Mouse (Mus musculus) MEL (cell line): Measurements from ENCODE around the gene Polr2e.

Experiments
- EP300 ChIP-seq, 2 experiments: IDR thresholded peaks; 2 replicates each; pipeline ENCODE4 v1.6.1; 2011; ENCODE audit warnings: improper control_type of control experiment in 2 of 2, low read length in 2 of 2, low read depth in 1 of 2, mild to moderate bottlenecking in 1 of 2
- GATA1 ChIP-seq: IDR thresholded peaks from 2 replicates; pipeline ENCODE4 v1.6.1; 2011; ENCODE audit warnings: low read depth, low read length, improper control_type of control experiment
- KAT2A ChIP-seq: conservative IDR thresholded peaks from 2 replicates; pipeline ENCODE4 v1.6.1; 2012; ENCODE audit warnings: low read depth, low read length, improper control_type of control experiment, inconsistent platforms
- MXI1 ChIP-seq: IDR thresholded peaks from 2 replicates; pipeline ENCODE4 v1.6.1; 2011; ENCODE audit warnings: mild to moderate bottlenecking, low read depth, low read length, improper control_type of control experiment
- POLR2A ChIP-seq, 2 experiments: IDR thresholded peaks; 2 replicates each; pipeline ENCODE4 v1.6.1; 2011 to 2012; ENCODE audit warnings: low read length in 2 of 2, mild to moderate bottlenecking in 2 of 2, control low read depth in 1 of 2, improper control_type of control experiment in 1 of 2, low read depth in 1 of 2, moderate library complexity in 1 of 2; ENCODE audit not compliant: control insufficient read depth in 1 of 2, insufficient read depth in 1 of 2, poor library complexity in 1 of 2
- TBP ChIP-seq: IDR thresholded peaks from 2 replicates; pipeline ENCODE4 v1.8.0; 2011; ENCODE audit warnings: low read depth, low read length, improper control_type of control experiment

DNA sequence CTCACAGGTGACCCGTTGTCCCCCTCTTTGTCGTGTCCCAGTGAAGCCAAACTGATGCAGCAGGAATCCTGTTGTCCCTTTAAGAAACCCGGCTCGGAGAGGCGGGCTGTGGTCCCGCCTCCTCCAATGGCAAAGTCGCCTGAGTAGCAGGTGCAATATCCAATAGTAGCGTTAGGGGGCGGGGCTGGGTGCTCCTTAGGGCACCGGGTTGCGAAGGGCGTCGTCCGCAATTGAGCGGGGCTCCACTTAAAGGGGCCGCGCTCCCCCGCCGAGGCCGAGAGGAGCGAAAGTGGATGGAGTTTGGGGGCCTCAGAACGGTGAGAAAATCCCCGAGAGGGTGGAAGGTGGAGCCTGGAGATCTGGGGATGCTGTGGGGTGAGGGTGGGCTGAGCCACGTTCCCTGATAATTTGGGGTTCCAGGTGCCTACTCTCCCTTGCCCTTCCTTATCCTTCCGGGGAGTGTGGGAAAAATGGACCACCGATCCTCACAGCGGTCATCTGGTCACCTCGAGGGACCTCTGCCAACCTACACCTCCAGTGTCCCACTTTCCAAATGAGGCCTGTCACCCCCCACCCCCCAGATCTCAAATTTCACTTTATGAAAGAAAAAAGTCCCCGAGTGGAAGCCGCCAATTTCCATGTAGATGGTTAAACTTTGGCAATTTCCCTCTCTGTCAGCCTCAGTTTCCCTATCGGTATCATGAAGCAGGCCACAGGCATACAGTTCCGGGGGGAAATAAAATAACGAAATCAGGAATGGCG lies 43.1 kb downstream of the Polr2e start, which contains the start of gene Abca7:
- TF ChIP-seq EP300 (IDR thresholded peaks at IDR 0.05; ENCODE audit: low read depth in 1 of 2, low read length in 2 of 2), result no peak; a peak in 1 of 4 replicates
- TF ChIP-seq TBP, result peak; percentile 75
- no peak for TF ChIP-seq GATA1
- TF ChIP-seq POLR2A (IDR thresholded peaks at IDR 0.05; ENCODE audit: control insufficient read depth in 1 of 2, insufficient read depth in 1 of 2, low read depth in 1 of 2, low read length in 2 of 2, poor library complexity in 1 of 2), result peak in 1 of 2 experiments; percentile 43; a peak in 2 of 4 replicates
- no peak for TF ChIP-seq MXI1
- no peak for TF ChIP-seq KAT2A
